Mouse (Mus musculus): ENCODE measurements at regions not wholly inside any gene's neighbourhood (a gene's known extent, or its start where the extent isn't known, plus 50 kb on each side); places are given as distances from the start of the nearest gene placed in this dataset.

GRCm38 (mm10) chr13:75578971-75579370, 127.6 kb upstream of the Ell2 start:
- H3K27ac ChIP-seq (ENCODE audit: low read length) = no peak overlapping the region
- no peaks in the 10 kb centered on the region for H3K36me3 ChIP-seq (ENCODE audit: control insufficient read depth, insufficient read depth, low read length)
- 78% methylated on average over 1 of the region's 1 CpGs for WGBS
- H3K9me3 ChIP-seq (ENCODE audit: control insufficient read depth, low read length) = no peaks in the 10 kb centered on the region
- H3K27me3 ChIP-seq (ENCODE audit: control insufficient read depth, insufficient read depth, low read depth, low read length) = no peaks in the 10 kb centered on the region
- no peak overlapping the region for H3K4me3 ChIP-seq (ENCODE audit: low read length)
- no peak for ATAC-seq (ENCODE audit: low read depth)
- no peaks in the 10 kb centered on the region for H3K4me1 ChIP-seq (replicated peaks; ENCODE audit: control insufficient read depth, insufficient read depth, low read length)
- no peak overlapping the region for H3K9ac ChIP-seq (ENCODE audit: low read length)
- H3K4me2 ChIP-seq (ENCODE audit: low read depth, low read length) = no peak overlapping the region

- ATAC-seq (ENCODE audit: low read depth) = no peak
- Histone ChIP-seq H3K27ac (ENCODE audit: low read length) (no peak overlapping the region), H3K4me1 (replicated peaks; ENCODE audit: control insufficient read depth, insufficient read depth, low read length) (no peaks in the 10 kb centered on the region), H3K9ac (ENCODE audit: low read length) (no peak overlapping the region), H3K4me2 (ENCODE audit: low read depth, low read length) (no peak overlapping the region), H3K27me3 (ENCODE audit: control insufficient read depth, insufficient read depth, low read depth, low read length) (no peaks in the 10 kb centered on the region), H3K9me3 (ENCODE audit: control insufficient read depth, low read length) (no peaks in the 10 kb centered on the region), H3K4me3 (ENCODE audit: low read length) (no peak overlapping the region), H3K36me3 (ENCODE audit: control insufficient read depth, insufficient read depth, low read length) (no peaks in the 10 kb centered on the region)
- 38% methylated on average over 2 of the region's 2 CpGs for WGBS
Measured at GRCm38 (mm10) chr13:75590836-75591235, 115.7 kb upstream of the Ell2 start.

- no peaks in the 10 kb centered on the region for H3K9me3 ChIP-seq (ENCODE audit: control insufficient read depth, low read length)
- H3K27ac ChIP-seq (ENCODE audit: low read length) = no peak overlapping the region
- H3K4me3 ChIP-seq (ENCODE audit: low read length) = no peak overlapping the region
- ATAC-seq (ENCODE audit: low read depth) = no peak
- no peak overlapping the region for H3K9ac ChIP-seq (ENCODE audit: low read length)
- H3K27me3 ChIP-seq (ENCODE audit: control insufficient read depth, insufficient read depth, low read depth, low read length) = no peaks in the 10 kb centered on the region
- WGBS = 74% methylated on average over 2 of the region's 2 CpGs
- H3K4me1 ChIP-seq (replicated peaks; ENCODE audit: control insufficient read depth, insufficient read depth, low read length) = no peaks in the 10 kb centered on the region
- H3K36me3 ChIP-seq (ENCODE audit: control insufficient read depth, insufficient read depth, low read length) = no peaks in the 10 kb centered on the region
- no peak overlapping the region for H3K4me2 ChIP-seq (ENCODE audit: low read depth, low read length)
Measured at GRCm38 (mm10) chr13:75596856-75597255, 109.7 kb upstream of the Ell2 start.

- H3K9ac ChIP-seq (ENCODE audit: low read length) = no peak overlapping the region
- H3K4me3 ChIP-seq (ENCODE audit: low read length) = no peak overlapping the region
- H3K27ac ChIP-seq (ENCODE audit: low read length) = no peak overlapping the region
- H3K27me3 ChIP-seq (ENCODE audit: control insufficient read depth, insufficient read depth, low read depth, low read length) = no peaks in the 10 kb centered on the region
- ATAC-seq (ENCODE audit: low read depth) = no peak
- H3K4me1 ChIP-seq (replicated peaks; ENCODE audit: control insufficient read depth, insufficient read depth, low read length) = no peaks in the 10 kb centered on the region
- no peak overlapping the region for H3K4me2 ChIP-seq (ENCODE audit: low read depth, low read length)
- no peaks in the 10 kb centered on the region for H3K9me3 ChIP-seq (ENCODE audit: control insufficient read depth, low read length)
- no peaks in the 10 kb centered on the region for H3K36me3 ChIP-seq (ENCODE audit: control insufficient read depth, insufficient read depth, low read length)
Measured at GRCm38 (mm10) chr13:75598186-75598585, 108.4 kb upstream of the Ell2 start.

DNA sequence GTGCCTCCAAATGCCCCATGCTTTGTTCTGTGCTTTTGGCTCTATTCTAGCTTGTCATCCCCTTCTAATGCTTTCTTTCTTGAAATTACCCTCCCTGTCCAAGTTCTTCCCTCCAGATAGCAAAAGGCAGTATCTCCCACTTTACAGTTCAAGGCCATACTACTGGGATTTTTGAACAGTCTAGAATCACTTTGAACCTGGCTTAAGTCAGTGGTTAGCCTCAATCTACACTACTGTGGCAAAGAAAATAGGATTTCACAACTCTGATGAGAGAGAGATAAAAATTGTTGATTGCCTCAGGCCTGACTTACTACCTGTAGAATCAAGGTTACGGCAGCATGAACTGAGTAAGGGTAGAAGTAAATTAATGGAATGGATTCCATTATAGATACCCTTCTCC, 107.9 kb upstream of the Ell2 start:
- no peaks in the 10 kb centered on the region for H3K4me1 ChIP-seq (replicated peaks; ENCODE audit: control insufficient read depth, insufficient read depth, low read length)
- H3K27me3 ChIP-seq (ENCODE audit: control insufficient read depth, insufficient read depth, low read depth, low read length) = no peaks in the 10 kb centered on the region

DNA sequence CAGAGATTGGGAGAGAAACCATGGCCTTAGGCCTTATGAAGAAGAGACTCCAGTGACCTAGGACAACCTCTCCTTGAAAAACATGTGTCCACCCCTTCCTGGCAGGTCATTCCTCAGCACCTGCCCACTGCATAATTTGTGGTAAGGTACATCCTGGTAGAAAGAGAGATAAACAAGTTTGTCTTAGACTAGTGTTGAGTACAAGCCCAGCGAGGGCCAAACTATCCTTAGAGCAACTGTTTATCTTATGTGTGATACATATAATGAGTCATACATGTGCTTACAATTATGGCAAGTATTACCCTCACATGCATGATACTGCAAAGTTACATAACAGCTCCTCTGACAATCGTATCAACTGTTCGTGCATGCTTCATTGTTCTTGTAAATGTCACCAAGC, 83.3 kb upstream of the Ell2 start:
- Histone ChIP-seq H3K9ac (ENCODE audit: low read length) (no peak overlapping the region), H3K27me3 (ENCODE audit: control insufficient read depth, insufficient read depth, low read depth, low read length) (no peaks in the 10 kb centered on the region)
- 75% methylated on average over 3 of the region's 3 CpGs for WGBS

More for the DNA sequence above, 107.9 kb upstream of the Ell2 start:
- no peak for ATAC-seq (ENCODE audit: low read depth)
- H3K36me3 ChIP-seq (ENCODE audit: control insufficient read depth, insufficient read depth, low read length) = no peaks in the 10 kb centered on the region
- H3K9ac ChIP-seq (ENCODE audit: low read length) = no peak overlapping the region
- no peak overlapping the region for H3K27ac ChIP-seq (ENCODE audit: low read length)
- no peaks in the 10 kb centered on the region for H3K9me3 ChIP-seq (ENCODE audit: control insufficient read depth, low read length)
- H3K4me2 ChIP-seq (ENCODE audit: low read depth, low read length) = no peak overlapping the region
- WGBS = 85% methylated on average over 1 of the region's 1 CpGs
- H3K4me3 ChIP-seq (ENCODE audit: low read length) = no peak overlapping the region

GRCm38 (mm10) chr13:75627405-75627804, 79.2 kb upstream of the Ell2 start:
- 61% methylated on average over 1 of the region's 1 CpGs for WGBS
- H3K36me3 ChIP-seq (ENCODE audit: control insufficient read depth, insufficient read depth, low read length) = no peaks in the 10 kb centered on the region
- H3K27me3 ChIP-seq (ENCODE audit: control insufficient read depth, insufficient read depth, low read depth, low read length) = no peaks in the 10 kb centered on the region
- H3K9ac ChIP-seq (ENCODE audit: low read length) = no peak overlapping the region
- no peak for ATAC-seq (ENCODE audit: low read depth)
- no peak overlapping the region for H3K4me2 ChIP-seq (ENCODE audit: low read depth, low read length)
- no peaks in the 10 kb centered on the region for H3K4me1 ChIP-seq (replicated peaks; ENCODE audit: control insufficient read depth, insufficient read depth, low read length)
- no peak overlapping the region for H3K27ac ChIP-seq (ENCODE audit: low read length)
- no peak overlapping the region for H3K4me3 ChIP-seq (ENCODE audit: low read length)
- H3K9me3 ChIP-seq (ENCODE audit: control insufficient read depth, low read length) = no peaks in the 10 kb centered on the region

More for the DNA sequence above, 83.3 kb upstream of the Ell2 start:
- H3K4me1 ChIP-seq (replicated peaks; ENCODE audit: control insufficient read depth, insufficient read depth, low read length) = no peaks in the 10 kb centered on the region
- H3K36me3 ChIP-seq (ENCODE audit: control insufficient read depth, insufficient read depth, low read length) = no peaks in the 10 kb centered on the region
- no peak for ATAC-seq (ENCODE audit: low read depth)
- H3K4me2 ChIP-seq (ENCODE audit: low read depth, low read length) = no peak overlapping the region
- no peaks in the 10 kb centered on the region for H3K9me3 ChIP-seq (ENCODE audit: control insufficient read depth, low read length)
- no peak overlapping the region for H3K4me3 ChIP-seq (ENCODE audit: low read length)
- no peak overlapping the region for H3K27ac ChIP-seq (ENCODE audit: low read length)

GRCm38 (mm10) chr13:75631048-75631447, 75.5 kb upstream of the Ell2 start:
- no peaks in the 10 kb centered on the region for H3K27me3 ChIP-seq (ENCODE audit: control insufficient read depth, insufficient read depth, low read depth, low read length)
- H3K9ac ChIP-seq (ENCODE audit: low read length) = no peak overlapping the region
- no peaks in the 10 kb centered on the region for H3K4me1 ChIP-seq (replicated peaks; ENCODE audit: control insufficient read depth, insufficient read depth, low read length)
- H3K9me3 ChIP-seq (ENCODE audit: control insufficient read depth, low read length) = no peaks in the 10 kb centered on the region
- whole genome bisulfite sequencing = 80% methylated on average over 1 of the region's 1 CpGs
- no peak overlapping the region for H3K27ac ChIP-seq (ENCODE audit: low read length)
- no peak for ATAC-seq (ENCODE audit: low read depth)
- no peak overlapping the region for H3K4me2 ChIP-seq (ENCODE audit: low read depth, low read length)
- H3K4me3 ChIP-seq (ENCODE audit: low read length) = no peak overlapping the region
- no peaks in the 10 kb centered on the region for H3K36me3 ChIP-seq (ENCODE audit: control insufficient read depth, insufficient read depth, low read length)

- no peak overlapping the region for H3K4me2 ChIP-seq (ENCODE audit: low read depth, low read length)
- no peaks in the 10 kb centered on the region for H3K27me3 ChIP-seq (ENCODE audit: control insufficient read depth, insufficient read depth, low read depth, low read length)
- no peak for ATAC-seq (ENCODE audit: low read depth)
- no peaks in the 10 kb centered on the region for H3K9me3 ChIP-seq (ENCODE audit: control insufficient read depth, low read length)
- 65% methylated on average over 1 of the region's 1 CpGs for WGBS
- no peaks in the 10 kb centered on the region for H3K36me3 ChIP-seq (ENCODE audit: control insufficient read depth, insufficient read depth, low read length)
- no peaks in the 10 kb centered on the region for H3K4me1 ChIP-seq (replicated peaks; ENCODE audit: control insufficient read depth, insufficient read depth, low read length)
- H3K4me3 ChIP-seq (ENCODE audit: low read length) = no peak overlapping the region
- no peak overlapping the region for H3K27ac ChIP-seq (ENCODE audit: low read length)
- no peak overlapping the region for H3K9ac ChIP-seq (ENCODE audit: low read length)
Measured at GRCm38 (mm10) chr13:75647513-75647912, 59.0 kb upstream of the Ell2 start.

- no peak for ATAC-seq (ENCODE audit: low read depth)
Measured at GRCm38 (mm10) chr13:75651941-75652340, 54.6 kb upstream of the Ell2 start.

More at GRCm38 (mm10) chr13:75651941-75652340, 54.6 kb upstream of the Ell2 start:
- Histone ChIP-seq H3K4me1 (replicated peaks; ENCODE audit: control insufficient read depth, insufficient read depth, low read length) (no peaks in the 10 kb centered on the region), H3K36me3 (ENCODE audit: control insufficient read depth, insufficient read depth, low read length) (no peaks in the 10 kb centered on the region), H3K4me2 (ENCODE audit: low read depth, low read length) (no peak overlapping the region), H3K27ac (ENCODE audit: low read length) (no peak overlapping the region), H3K9me3 (ENCODE audit: control insufficient read depth, low read length) (no peaks in the 10 kb centered on the region), H3K9ac (ENCODE audit: low read length) (no peak overlapping the region), H3K27me3 (ENCODE audit: control insufficient read depth, insufficient read depth, low read depth, low read length) (no peaks in the 10 kb centered on the region), H3K4me3 (ENCODE audit: low read length) (no peak overlapping the region)
- 56% methylated on average over 3 of the region's 3 CpGs for WGBS
